Mouse (Mus musculus): ENCODE results near the gene Mcrip2.

Gene Mcrip2

DNA sequence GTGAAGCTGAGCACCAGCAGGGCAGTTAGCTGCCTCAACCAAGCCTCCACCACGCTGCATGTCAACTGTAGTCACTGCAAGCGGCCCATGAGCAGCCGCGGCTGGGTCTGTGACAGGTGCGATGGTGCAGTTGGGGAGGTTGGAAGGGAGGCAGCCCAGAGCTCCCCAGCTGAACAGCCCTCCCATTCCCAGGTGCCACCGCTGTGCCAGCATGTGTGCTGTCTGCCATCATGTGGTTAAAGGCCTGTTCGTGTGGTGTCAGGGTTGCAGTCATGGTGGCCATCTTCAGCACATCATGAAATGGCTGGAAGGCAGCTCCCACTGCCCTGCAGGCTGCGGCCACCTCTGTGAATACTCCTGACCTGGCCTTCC is 40.4 kb downstream of the Mcrip2 start:
- in situ Hi-C loops (cut with MboI; ENCODE audit: low pct_unique_long_range_greater_than_20kb in 1 of 2, low sequenced_read_pairs in 2 of 2, unreplicated experiment in 1 of 2): no loop called here

DNA sequence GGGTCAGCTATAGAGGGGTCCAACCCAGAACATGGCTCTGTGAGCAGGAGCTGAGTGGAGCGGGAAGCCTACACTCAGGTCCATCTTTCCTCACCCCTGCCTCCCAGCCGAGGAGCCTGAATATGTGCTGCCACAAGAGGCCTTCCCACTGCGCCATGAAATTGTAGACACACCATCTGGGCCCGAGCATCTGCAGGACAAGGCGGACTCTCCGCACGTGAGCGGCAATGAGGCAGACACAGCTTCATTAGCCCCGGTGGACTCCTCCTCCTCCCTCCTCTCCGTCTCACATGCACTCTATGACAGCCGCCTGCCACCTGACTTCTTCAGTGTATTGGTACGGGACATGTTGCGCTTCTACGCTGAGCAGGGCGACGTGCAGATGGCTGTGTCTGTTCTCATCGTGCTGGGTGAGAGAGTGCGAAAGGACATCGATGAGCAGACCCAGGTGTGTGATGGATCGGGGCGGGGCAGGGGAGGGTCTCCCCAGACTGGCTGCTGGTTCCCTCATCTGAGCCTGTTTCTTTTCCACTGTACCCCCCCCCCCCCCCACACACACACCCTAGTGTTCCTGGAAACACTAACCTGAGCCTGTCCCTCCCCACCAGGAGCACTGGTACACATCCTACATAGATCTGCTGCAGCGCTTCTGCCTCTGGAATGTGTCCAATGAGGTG is 40.9 kb downstream of the Mcrip2 start:
- in situ Hi-C loops (cut with MboI; ENCODE audit: low pct_unique_long_range_greater_than_20kb in 1 of 2, low sequenced_read_pairs in 2 of 2, unreplicated experiment in 1 of 2): no loop called here

- in situ Hi-C loops (cut with MboI; ENCODE audit: low pct_unique_long_range_greater_than_20kb in 1 of 2, low sequenced_read_pairs in 2 of 2, unreplicated experiment in 1 of 2): no loop called here
These were observed 41.6 kb downstream of the Mcrip2 start for GRCm38 (mm10) chr17:25827011-25827410.

DNA sequence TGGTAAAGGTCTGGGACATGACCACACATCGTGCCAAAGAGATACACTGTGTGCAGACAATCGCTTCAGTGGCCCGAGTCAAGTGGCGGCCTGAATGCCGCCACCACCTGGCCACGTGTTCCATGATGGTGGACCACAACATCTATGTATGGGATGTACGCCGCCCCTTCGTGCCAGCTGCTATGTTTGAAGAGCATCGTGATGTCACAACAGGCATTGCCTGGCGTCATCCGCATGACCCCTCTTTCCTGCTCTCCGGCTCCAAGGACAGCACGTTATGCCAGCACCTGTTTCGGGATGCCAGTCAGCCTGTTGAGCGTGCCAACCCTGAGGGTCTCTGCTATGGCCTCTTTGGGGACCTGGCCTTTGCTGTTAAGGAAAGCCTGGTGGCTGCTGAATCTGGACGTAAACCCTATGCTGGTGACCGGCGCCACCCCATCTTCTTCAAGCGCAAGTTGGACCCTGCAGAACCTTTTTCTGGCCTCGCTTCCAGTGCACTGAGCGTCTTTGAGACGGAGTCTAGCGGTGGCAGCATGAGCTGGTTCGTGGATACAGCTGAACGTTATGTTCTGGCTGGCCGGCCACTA is 42.5 kb downstream of the Mcrip2 start:
- in situ Hi-C loops (cut with MboI; ENCODE audit: low pct_unique_long_range_greater_than_20kb in 1 of 2, low sequenced_read_pairs in 2 of 2, unreplicated experiment in 1 of 2): no loop called here

GRCm38 (mm10) chr17:25825311-25825710 is 43.3 kb downstream of the Mcrip2 start:
- in situ Hi-C loops (cut with MboI; ENCODE audit: low pct_unique_long_range_greater_than_20kb in 1 of 2, low sequenced_read_pairs in 2 of 2, unreplicated experiment in 1 of 2): no loop called here

DNA sequence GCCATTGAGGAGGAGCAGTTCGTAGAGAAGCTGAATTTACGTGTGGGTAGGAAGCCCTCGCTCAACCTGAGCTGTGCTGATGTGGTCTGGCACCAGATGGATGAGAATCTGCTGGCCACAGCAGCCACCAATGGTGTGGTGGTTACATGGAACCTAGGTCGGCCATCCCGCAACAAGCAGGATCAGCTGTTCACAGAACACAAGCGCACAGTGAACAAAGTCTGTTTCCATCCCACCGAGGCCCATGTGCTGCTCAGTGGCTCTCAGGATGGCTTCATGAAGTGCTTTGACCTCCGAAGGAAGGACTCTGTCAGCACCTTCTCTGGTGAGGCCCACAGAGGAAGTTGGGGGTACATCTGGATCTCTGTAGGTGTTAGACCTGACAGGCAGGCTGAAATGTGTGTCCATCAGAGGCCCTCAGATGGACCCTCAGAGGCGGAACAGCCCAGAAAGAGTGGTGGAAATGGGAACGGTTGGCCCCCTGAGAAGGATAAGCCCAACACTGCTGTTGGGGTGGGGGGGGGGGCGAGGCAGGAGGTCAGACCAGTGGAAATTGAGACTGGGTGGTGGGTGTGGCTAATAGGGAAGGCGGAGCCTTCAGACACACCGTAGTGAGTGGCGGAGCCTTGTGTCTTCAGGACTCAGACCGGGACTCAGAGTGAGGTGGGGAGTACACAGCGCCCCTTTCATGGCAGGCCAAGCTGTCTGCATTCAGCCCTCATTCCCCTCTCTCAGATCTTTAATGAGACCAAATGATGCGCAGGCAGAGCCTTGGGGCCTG is 44.0 kb downstream of the Mcrip2 start:
- in situ Hi-C loops (cut with MboI; ENCODE audit: low pct_unique_long_range_greater_than_20kb in 1 of 2, low sequenced_read_pairs in 2 of 2, unreplicated experiment in 1 of 2): no loop called here

DNA sequence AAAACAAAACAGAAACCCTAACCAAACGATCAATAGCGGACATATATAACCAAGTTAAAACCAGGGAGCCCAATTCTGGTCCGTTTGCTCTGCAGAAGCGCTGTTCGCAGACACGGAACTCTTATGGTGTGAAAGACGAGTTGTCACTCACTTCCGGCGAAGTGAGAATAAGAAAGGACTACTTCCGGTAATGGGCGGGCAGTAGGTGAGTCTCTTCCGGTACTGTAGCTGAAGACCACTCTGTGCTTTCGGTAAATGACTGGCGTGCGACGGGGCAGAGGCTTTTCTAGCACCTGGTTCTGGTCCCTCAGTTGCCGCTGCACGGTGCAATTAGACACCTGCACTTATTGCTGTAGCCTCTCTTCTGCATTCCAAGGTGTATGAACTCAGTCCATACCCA is 45.1 kb downstream of the Mcrip2 start, which contains the start of gene Wdr24:
Wdr24 (plus strand) TSS at position 176 of the 400 bp plus-strand sequence.
- in situ Hi-C loops (cut with MboI; ENCODE audit: low pct_unique_long_range_greater_than_20kb in 1 of 2, low sequenced_read_pairs in 2 of 2, unreplicated experiment in 1 of 2): no loop called here

GRCm38 (mm10) chr17:25818851-25819780 is 49.4 kb downstream of the Mcrip2 start:
- in situ Hi-C loops (cut with MboI; ENCODE audit: low pct_unique_long_range_greater_than_20kb in 1 of 2, low sequenced_read_pairs in 2 of 2, unreplicated experiment in 1 of 2): no loop called here

DNA sequence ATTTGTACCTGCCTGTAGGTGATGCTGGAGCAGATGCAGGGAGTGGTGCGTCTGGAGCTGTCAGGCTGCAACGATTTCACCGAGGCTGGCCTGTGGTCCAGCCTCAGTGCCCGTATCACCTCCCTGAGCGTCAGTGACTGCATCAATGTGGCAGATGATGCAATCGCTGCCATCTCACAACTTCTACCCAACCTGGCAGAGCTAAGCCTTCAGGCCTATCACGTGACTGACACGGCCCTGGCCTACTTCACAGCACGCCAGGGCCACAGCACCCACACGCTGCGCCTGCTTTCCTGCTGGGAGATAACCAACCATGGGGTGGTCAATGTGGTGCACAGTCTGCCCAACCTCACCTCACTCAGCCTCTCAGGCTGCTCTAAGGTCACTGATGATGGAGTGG is 50.9 kb downstream of the Mcrip2 start:
- in situ Hi-C loops (cut with MboI; ENCODE audit: low pct_unique_long_range_greater_than_20kb in 1 of 2, low sequenced_read_pairs in 2 of 2, unreplicated experiment in 1 of 2): no loop called here

All from mouse embryonic stem cell (cell line).